Mouse (Mus musculus) liver, embryonic 11.5 days (tissue): Measurements from ENCODE around the gene Hoxa6. TPM values are rescaled to one million over a fixed set of nuclear protein-coding genes. Genes with fewer than 3 reads are reported as not detected.

Experiments used
- ATAC-seq: fragments of 200-750 bp; cut with Nextera tagmentation; replicated peaks from 2 replicates; pipeline ENCODE4 v1.8.0; 2017; ENCODE audit warnings: moderate number of reproducible peaks, mild to moderate bottlenecking, moderate TSS enrichment, moderate library complexity; ENCODE audit not compliant: low FRiP score
- DNase-seq: peaks from one replicate; pipeline ENCODE4 v3.0.0-alpha.2; 2017; ENCODE audit warnings: low spot score
- H3K27ac ChIP-seq: fragments of 300-500 bp; sonication (generic); 2 replicates; pipeline ENCODE4 v1.5.1; 2014; ENCODE audit warnings: mild to moderate bottlenecking, low read depth, low read length, control low read depth
- H3K27me3 ChIP-seq: fragments of 300-500 bp; sonication (generic); replicated peaks from 2 replicates; pipeline ENCODE4 v1.6.1; 2014; ENCODE audit warnings: low read length, mixed read lengths; ENCODE audit not compliant: control insufficient read depth, insufficient read depth
- H3K36me3 ChIP-seq: fragments of 300-500 bp; sonication (generic); 2 replicates; pipeline ENCODE4 v1.6.1; 2014; ENCODE audit warnings: mild to moderate bottlenecking, low read length, moderate library complexity, mixed read lengths; ENCODE audit not compliant: control insufficient read depth, insufficient read depth
- H3K4me1 ChIP-seq: fragments of 300-500 bp; sonication (generic); replicated peaks from 2 replicates; pipeline ENCODE4 v1.6.1; 2014; ENCODE audit warnings: low read length, mixed read lengths; ENCODE audit not compliant: control insufficient read depth, insufficient read depth
- H3K4me2 ChIP-seq: fragments of 300-500 bp; sonication (generic); 2 replicates; pipeline ENCODE4 v1.6.1; 2014; ENCODE audit warnings: mild to moderate bottlenecking, control low read depth, moderate library complexity
- H3K4me3 ChIP-seq: fragments of 300-500 bp; sonication (generic); 2 replicates; pipeline ENCODE4 v1.5.1; 2014; ENCODE audit warnings: low read depth, low read length, control low read depth
- H3K9ac ChIP-seq: fragments of 300-500 bp; sonication (generic); 2 replicates; pipeline ENCODE4 v1.6.1; 2014; ENCODE audit warnings: low read depth, low read length, control low read depth
- H3K9me3 ChIP-seq: fragments of 300-500 bp; sonication (generic); 2 replicates; pipeline ENCODE4 v1.6.1; 2016; ENCODE audit warnings: low read length, inconsistent platforms, mixed read lengths; ENCODE audit not compliant: control insufficient read depth
- whole genome bisulfite sequencing: fragments of 180-500 bp; shearing (Covaris S2); extraction: QIAGEN DNeasy Blood & Tissue Kit; methylation state at CpG from one replicate; pipeline ENCODE4 v1.1.7; 2014; 5-methylcytosine and 5-hydroxymethylcytosine counted together
- polyA plus RNA-seq: library from polyadenylated mRNA; unstranded; fragments of >200 nt; fragmentation: Nextera tagmentation; extraction: Ambion mirVana; gene quantifications from 2 replicates; pipeline ENCODE4 v1.2.1, GENCODE M21; 2014

The Hoxa6 gene
- polyA plus RNA-seq, 1 experiment from 2014 or later, result 0.45 TPM

GRCm38 (mm10) chr6:52243681-52244121 lies 35.2 kb upstream of the Hoxa6 start:
- DNase-seq, result no peak
- ATAC-seq, result no peak
- H3K36me3 ChIP-seq, result no peaks in the 10 kb centered on the region
- H3K4me3 ChIP-seq, result no peak overlapping the region
- WGBS, result 3% methylated on average over 12 of the region's 12 CpGs
- H3K27ac ChIP-seq, result no peak overlapping the region
- H3K4me1 ChIP-seq, result no peaks in the 10 kb centered on the region
- no peak overlapping the region for H3K4me2 ChIP-seq
- peaks cover 98% of the 10 kb centered on the region for H3K27me3 ChIP-seq
- no peaks in the 10 kb centered on the region for H3K9me3 ChIP-seq
- H3K9ac ChIP-seq, result no peak overlapping the region

GRCm38 (mm10) chr6:52242801-52243332 lies 34.3 kb upstream of the Hoxa6 start:
- ATAC-seq (no peak), DNase-seq (no peak)
- H3K9me3 ChIP-seq, result no peaks in the 10 kb centered on the region
- no peak overlapping the region for H3K9ac ChIP-seq
- WGBS, result 3% methylated on average over 4 of the region's 4 CpGs
- H3K4me2 ChIP-seq, result no peak overlapping the region
- no peak overlapping the region for H3K27ac ChIP-seq
- H3K27me3 ChIP-seq, result peaks cover 98% of the 10 kb centered on the region
- H3K4me3 ChIP-seq, result no peak overlapping the region
- H3K36me3 ChIP-seq, result no peaks in the 10 kb centered on the region
- H3K4me1 ChIP-seq, result no peaks in the 10 kb centered on the region

GRCm38 (mm10) chr6:52241001-52241621 lies 32.6 kb upstream of the Hoxa6 start:
- WGBS, result 3% methylated on average over 9 of the region's 9 CpGs
- no peak overlapping the region for H3K4me2 ChIP-seq
- ATAC-seq (no peak), DNase-seq (no peak)
- H3K4me1 ChIP-seq, result no peaks in the 10 kb centered on the region
- peaks cover 98% of the 10 kb centered on the region for H3K27me3 ChIP-seq
- no peaks in the 10 kb centered on the region for H3K9me3 ChIP-seq
- H3K9ac ChIP-seq, result no peak overlapping the region
- no peak overlapping the region for H3K4me3 ChIP-seq
- H3K36me3 ChIP-seq, result no peaks in the 10 kb centered on the region
- no peak overlapping the region for H3K27ac ChIP-seq

DNA sequence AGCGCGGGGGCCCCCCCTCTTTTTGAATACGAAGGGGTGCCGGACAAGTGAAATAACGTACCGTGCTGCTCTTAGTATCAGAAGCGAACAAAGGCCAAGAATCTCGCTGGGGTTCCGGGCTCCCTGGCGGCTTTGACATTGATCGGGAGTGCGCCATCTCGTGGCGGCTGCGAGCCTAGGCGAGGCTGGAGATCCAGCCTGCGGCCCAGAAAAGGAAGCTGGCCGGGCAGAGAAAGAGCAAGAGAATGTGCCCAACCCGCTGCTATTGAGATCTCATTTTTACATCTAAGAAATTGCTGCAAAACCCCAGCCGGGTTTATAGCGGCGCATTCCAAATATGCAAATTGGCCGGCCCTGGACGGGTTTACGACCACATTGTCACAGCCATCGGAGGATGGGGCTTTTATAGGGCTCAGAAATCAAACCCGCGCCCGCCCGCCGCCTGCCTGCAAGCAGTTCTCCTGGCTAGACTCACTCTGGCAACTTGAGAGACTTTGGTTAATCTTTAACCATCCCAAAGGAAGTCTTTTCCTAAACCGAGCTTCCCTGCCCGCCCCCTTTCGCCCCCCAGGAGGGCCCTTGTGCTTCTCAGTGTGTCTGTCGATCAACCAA lies 32.0 kb upstream of the Hoxa6 start, which contains the start of gene Hoxa10:
Hoxa10 (minus strand) TSS at position 466 of the 612 bp plus-strand sequence.
- no peak for DNase-seq
- H3K9ac ChIP-seq, result no peak within 1 kb of the TSS

DNA sequence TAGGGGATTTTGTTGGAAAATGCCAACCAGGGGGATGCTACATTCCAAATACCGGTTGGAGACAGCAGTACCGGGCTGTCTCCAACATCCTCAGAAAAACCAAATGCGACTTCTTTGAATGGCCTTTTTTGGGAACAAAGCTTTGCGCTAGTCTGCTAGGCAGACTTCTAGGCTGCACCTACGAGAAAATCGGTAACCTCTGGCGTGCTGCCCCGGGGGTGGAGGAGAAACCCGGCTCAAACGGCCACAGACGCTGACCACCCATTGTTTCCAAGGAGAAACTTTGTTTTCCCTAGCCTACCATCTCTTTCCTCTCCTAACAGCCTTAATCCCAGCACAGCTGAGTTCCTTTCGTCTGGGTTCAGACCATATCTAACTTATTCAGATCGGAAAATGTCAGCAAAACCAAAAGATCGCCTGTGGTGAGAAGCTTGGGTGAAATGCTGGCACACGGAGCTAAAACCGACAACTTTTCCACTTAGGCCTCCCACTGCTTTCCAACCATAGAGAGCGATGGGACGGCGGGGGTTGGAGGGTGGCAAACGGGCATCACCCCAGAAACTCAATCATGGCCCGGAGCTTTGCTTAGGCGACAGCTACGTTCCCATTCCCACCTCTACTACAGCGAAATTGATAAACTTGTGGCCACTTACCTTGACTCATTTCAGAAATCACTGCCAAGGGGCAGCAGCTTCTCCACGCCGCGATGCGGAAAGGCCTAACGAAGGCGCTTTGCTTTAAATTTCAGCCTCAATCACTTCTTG lies 31.3 kb upstream of the Hoxa6 start:
- H3K27me3 ChIP-seq, result peaks cover 98% of the 10 kb centered on the region
- no peak overlapping the region for H3K4me3 ChIP-seq
- 2% methylated on average over 30 of the region's 30 CpGs for WGBS
- DNase-seq (no peak), ATAC-seq (no peak)
- H3K27ac ChIP-seq, result no peak overlapping the region
- H3K9me3 ChIP-seq, result no peaks in the 10 kb centered on the region
- no peak overlapping the region for H3K9ac ChIP-seq
- no peaks in the 10 kb centered on the region for H3K36me3 ChIP-seq
- H3K4me2 ChIP-seq, result no peak overlapping the region
- H3K4me1 ChIP-seq, result no peaks in the 10 kb centered on the region

More for the DNA sequence above, 32.0 kb upstream of the Hoxa6 start, which contains the start of gene Hoxa10:
- Histone ChIP-seq H3K4me1 (no peaks in the 10 kb centered on the region), H3K4me2 (no peak within 1 kb of the TSS), H3K27me3 (peaks cover 98% of the 10 kb centered on the region), H3K9me3 (no peaks in the 10 kb centered on the region), H3K4me3 (no peak within 1 kb of the TSS), H3K27ac (no peak within 1 kb of the TSS), H3K36me3 (no peaks in the 10 kb centered on the region)
- no peak for ATAC-seq
- 2% methylated on average over 35 of the region's 35 CpGs for WGBS

- DNase-seq (no peak), ATAC-seq (no peak)
- 3% methylated on average over 7 of the region's 7 CpGs for WGBS
- no peak overlapping the region for H3K9ac ChIP-seq
- H3K9me3 ChIP-seq, result no peaks in the 10 kb centered on the region
- H3K27me3 ChIP-seq, result peaks cover 98% of the 10 kb centered on the region
- no peaks in the 10 kb centered on the region for H3K4me1 ChIP-seq
- no peaks in the 10 kb centered on the region for H3K36me3 ChIP-seq
- no peak overlapping the region for H3K4me2 ChIP-seq
- no peak overlapping the region for H3K4me3 ChIP-seq
- no peak overlapping the region for H3K27ac ChIP-seq
Measured at GRCm38 (mm10) chr6:52238976-52239375, 30.5 kb upstream of the Hoxa6 start.

DNA sequence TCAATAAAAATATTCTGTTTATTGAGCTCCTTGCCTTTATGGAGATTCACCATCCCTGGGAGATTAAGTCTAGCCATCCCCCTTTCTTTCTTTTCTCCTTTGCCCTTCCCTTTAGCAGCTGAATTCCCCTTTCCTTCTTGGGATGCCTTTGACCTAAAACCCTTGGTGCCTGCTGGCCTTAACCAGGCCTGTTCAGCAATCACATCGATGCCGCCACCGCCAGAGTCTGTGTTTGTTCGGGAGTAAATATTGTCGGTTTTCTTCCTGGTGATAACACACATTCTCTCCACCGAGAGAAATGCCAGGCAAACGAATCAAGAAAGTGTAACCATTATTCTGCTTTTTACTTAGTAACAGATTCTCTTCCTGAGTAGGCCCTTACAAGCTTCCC lies 29.6 kb upstream of the Hoxa6 start:
- DNase-seq, result no peak
- H3K4me2 ChIP-seq, result no peak overlapping the region
- WGBS, result 2% methylated on average over 7 of the region's 7 CpGs
- H3K9me3 ChIP-seq, result no peaks in the 10 kb centered on the region
- no peaks in the 10 kb centered on the region for H3K4me1 ChIP-seq
- no peak overlapping the region for H3K27ac ChIP-seq
- no peaks in the 10 kb centered on the region for H3K36me3 ChIP-seq
- no peak overlapping the region for H3K4me3 ChIP-seq
- no peak for ATAC-seq
- H3K27me3 ChIP-seq, result peaks cover 98% of the 10 kb centered on the region
- no peak overlapping the region for H3K9ac ChIP-seq

GRCm38 (mm10) chr6:52237346-52238154 lies 29.0 kb upstream of the Hoxa6 start:
- no peak overlapping the region for H3K9ac ChIP-seq
- H3K27ac ChIP-seq, result no peak overlapping the region
- H3K4me3 ChIP-seq, result no peak overlapping the region
- ATAC-seq (no peak), DNase-seq (no peak)
- H3K27me3 ChIP-seq, result peaks cover 98% of the 10 kb centered on the region
- H3K4me2 ChIP-seq, result no peak overlapping the region
- H3K36me3 ChIP-seq, result no peaks in the 10 kb centered on the region
- no peaks in the 10 kb centered on the region for H3K9me3 ChIP-seq
- 10% methylated on average over 10 of the region's 10 CpGs for WGBS
- no peaks in the 10 kb centered on the region for H3K4me1 ChIP-seq
